Mouse (Mus musculus): Measurements from ENCODE around the gene Wasf2.

DNA sequence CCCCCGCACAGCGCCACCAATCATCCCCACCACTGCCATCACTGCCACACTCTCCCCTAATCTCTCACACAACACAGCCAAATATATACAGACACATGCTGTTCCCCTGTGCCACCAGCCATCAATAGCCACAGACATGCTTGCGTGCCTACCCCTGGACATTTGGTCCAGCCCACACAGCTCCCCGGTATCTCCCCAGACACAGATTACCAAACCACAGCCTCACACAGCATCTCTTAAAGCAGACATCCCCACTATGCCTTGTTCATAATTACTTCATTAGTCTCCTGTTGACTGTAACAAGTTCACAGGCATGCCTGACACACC lies 38.9 kb upstream of the Wasf2 start:
- TF ChIP-seq CTCF (IDR thresholded peaks at IDR 0.05; ENCODE audit: low read depth, low read length): no peak
- no peak for TF ChIP-seq POLR2A (IDR thresholded peaks at IDR 0.05; ENCODE audit: borderline replicate concordance, low read depth, low read length)
